Mouse (Mus musculus) lung, adult 2 months (tissue): ENCODE results near the gene Acap1.

ENCODE experiments used
- CTCF ChIP-seq: fragments of 200-500 bp; IDR thresholded peaks from 2 replicates; pipeline ENCODE4 v1.5.1; 2011; ENCODE audit warnings: mild to moderate bottlenecking, low read length, control low read depth; ENCODE audit not compliant: insufficient read depth
- POLR2A ChIP-seq: fragments of 200-500 bp; IDR thresholded peaks from 2 replicates; pipeline ENCODE4 v1.6.1; 2011; ENCODE audit warnings: low read depth, mild to moderate bottlenecking, control low read depth, low read length, borderline replicate concordance; ENCODE audit errors: extremely low read depth

GRCm38 (mm10) chr11:69880853-69881603, 14.3 kb downstream of the Acap1 start, which contains the start of gene Kctd11:
- peak; percentile 16; the same call in 1 of the 2 replicates for TF ChIP-seq CTCF
- peak; percentile 94 for TF ChIP-seq POLR2A
